Mouse (Mus musculus) layer of hippocampus, postnatal 10 days (tissue): Measurements from ENCODE around the gene Galns. TPM values are rescaled to one million over a fixed set of nuclear protein-coding genes. Genes with fewer than 3 reads are reported as not detected.

Experiments
- DNase-seq, 2 experiments: peaks; one replicate each; pipeline ENCODE4 v3.0.0; 2021; ENCODE audit warnings: low spot score in 2 of 2
- long read RNA-seq: library from polyadenylated mRNA; stranded (forward); transcript quantifications from one replicate; pipeline ENCODE4 v2.0.0, GENCODE M21; 2023
- total RNA-seq, 2 experiments: library from RNA; stranded (reverse); gene quantifications; 2 replicates each; pipeline ENCODE4 v1.2.3; 2021

Gene Galns
- 10 to 100 TPM; 10.6 to 10.7 TPM for total RNA-seq
- long read RNA-seq, partial matches to known transcripts = 0 of 7 reads
- long read RNA-seq, other reads (novel, unspliced or antisense) = 2 of 7 reads

- peak; percentile 94 to 95 for DNase-seq
Observed at GRCm38 (mm10) chr8:122611295-122612133, at the start of gene Galns, which contains the start of gene Trappc2l. TSS of gene Galns (minus strand) at chr8:122611463. TSS of gene Trappc2l (plus strand) at chr8:122611640.

GRCm38 (mm10) chr8:122660022-122660421, 48.8 kb upstream of the Galns start:
- peak in 1 of 2 experiments; percentile 44 for DNase-seq

GRCm38 (mm10) chr8:122658807-122659160, 47.5 kb upstream of the Galns start:
- DNase-seq = no peak

- no peak for DNase-seq
Observed at GRCm38 (mm10) chr8:122658149-122658806, 47.0 kb upstream of the Galns start.

GRCm38 (mm10) chr8:122656056-122656999, 45.1 kb upstream of the Galns start:
- no peak for DNase-seq

- no peak for DNase-seq
Observed at GRCm38 (mm10) chr8:122654768-122655167, 43.5 kb upstream of the Galns start.

- DNase-seq = no peak
Observed at GRCm38 (mm10) chr8:122652643-122653042, 41.4 kb upstream of the Galns start.

GRCm38 (mm10) chr8:122651326-122651921, 40.2 kb upstream of the Galns start:
- DNase-seq = no peak

GRCm38 (mm10) chr8:122648192-122648970, 37.1 kb upstream of the Galns start:
- no peak for DNase-seq

- no peak for DNase-seq
Observed at GRCm38 (mm10) chr8:122646337-122646736, 35.1 kb upstream of the Galns start.

- DNase-seq = no peak
Observed at GRCm38 (mm10) chr8:122644175-122644954, 33.1 kb upstream of the Galns start.

GRCm38 (mm10) chr8:122642071-122642470, 30.8 kb upstream of the Galns start:
- DNase-seq = peak in 1 of 2 experiments; percentile 46

- peak; percentile 64 to 70 for DNase-seq
Observed at GRCm38 (mm10) chr8:122641406-122641805, 30.1 kb upstream of the Galns start.

- DNase-seq = no peak
Observed at GRCm38 (mm10) chr8:122640825-122641224, 29.6 kb upstream of the Galns start.

- peak; percentile 53 to 68 for DNase-seq
Observed at GRCm38 (mm10) chr8:122639521-122640248, 28.4 kb upstream of the Galns start.

GRCm38 (mm10) chr8:122638601-122639000, 27.3 kb upstream of the Galns start:
- DNase-seq = no peak

GRCm38 (mm10) chr8:122637230-122637629, 26.0 kb upstream of the Galns start:
- no peak for DNase-seq

- DNase-seq = peak in 1 of 2 experiments; percentile 30
Observed at GRCm38 (mm10) chr8:122636803-122637175, 25.5 kb upstream of the Galns start.
